Mouse (Mus musculus) layer of hippocampus, postnatal 10 days (tissue): ENCODE data around the gene Prkcb. TPM values are rescaled to one million over a fixed set of nuclear protein-coding genes. Genes with fewer than 3 reads are reported as not detected.

Source experiments
- DNase-seq, 2 experiments: peaks; one replicate each; pipeline ENCODE4 v3.0.0; 2021; ENCODE audit warnings: low spot score in 2 of 2
- total RNA-seq, 2 experiments: library from RNA; stranded (reverse); gene quantifications; 2 replicates each; pipeline ENCODE4 v1.2.3; 2021

Prkcb gene
- total RNA-seq, 2 experiments from 2014 or later = 621 to 648 TPM

- no peak for DNase-seq
Observed at GRCm38 (mm10) chr7:122319566-122319965, 31.0 kb downstream of the Prkcb start.

DNA sequence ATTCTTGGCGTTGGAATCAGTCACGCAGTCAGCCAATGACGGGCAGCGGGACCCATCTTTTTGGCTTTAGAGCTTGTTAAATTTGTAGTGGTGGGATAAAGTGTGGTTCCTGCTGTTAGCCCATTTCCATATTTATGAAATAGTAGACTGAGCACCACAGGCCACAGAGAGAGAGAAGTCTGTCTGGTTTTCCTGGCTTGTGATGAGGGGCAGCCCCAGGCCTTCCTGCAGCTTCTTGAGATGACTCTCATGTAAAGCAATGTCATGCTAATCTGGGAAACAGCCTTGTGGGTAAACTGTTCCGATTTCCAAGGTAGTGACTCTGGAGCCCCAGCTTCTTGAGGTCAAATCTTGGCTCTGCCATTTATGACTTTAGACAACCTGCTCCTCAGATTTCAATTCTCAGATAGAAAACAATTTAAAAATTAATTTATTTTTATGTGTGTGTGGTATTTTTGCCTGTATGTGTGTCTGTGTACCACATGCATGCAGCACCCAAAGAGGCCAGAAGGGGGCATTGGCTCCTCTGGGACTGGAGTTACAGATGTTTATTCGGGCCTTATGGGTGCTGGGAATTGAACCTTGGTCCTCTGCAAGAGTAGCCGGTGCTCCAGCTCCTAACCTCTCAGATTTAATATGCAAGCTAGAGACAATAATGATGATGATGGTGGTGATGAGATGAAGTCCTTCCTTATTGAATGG lies 32.4 kb downstream of the Prkcb start:
- no peak for DNase-seq

DNA sequence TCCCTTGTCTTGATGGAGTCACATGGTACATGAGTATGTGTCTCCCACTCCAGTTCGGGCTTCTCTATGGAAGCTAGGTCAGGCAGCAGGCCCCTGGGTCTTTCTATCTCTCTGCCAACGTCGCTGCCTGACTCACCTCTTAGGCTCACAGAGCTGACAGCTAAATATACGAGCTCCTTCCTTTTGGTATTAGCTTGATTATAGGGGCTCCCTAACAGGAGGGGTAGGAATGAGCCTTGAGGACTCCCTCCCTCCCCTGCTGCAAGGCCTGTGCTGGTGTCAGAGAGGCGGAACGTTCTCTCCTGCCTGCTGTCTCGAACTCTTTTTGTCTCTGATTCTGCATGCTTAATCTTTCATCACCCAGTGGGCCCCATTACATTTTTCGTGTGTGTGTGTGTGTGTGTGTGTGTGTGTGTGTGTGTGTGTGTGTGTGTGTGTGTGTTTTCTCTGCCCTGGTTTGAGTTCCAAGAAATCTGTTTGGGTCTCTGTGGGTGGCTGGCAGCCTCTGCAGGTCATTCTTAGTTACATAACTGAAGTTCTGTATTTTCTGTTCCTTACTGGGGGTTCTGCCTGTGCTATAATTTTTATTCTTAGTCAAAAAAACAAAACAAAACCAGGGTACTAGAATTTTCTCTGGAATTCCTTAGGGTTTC lies 33.6 kb downstream of the Prkcb start:
- DNase-seq = no peak

DNA sequence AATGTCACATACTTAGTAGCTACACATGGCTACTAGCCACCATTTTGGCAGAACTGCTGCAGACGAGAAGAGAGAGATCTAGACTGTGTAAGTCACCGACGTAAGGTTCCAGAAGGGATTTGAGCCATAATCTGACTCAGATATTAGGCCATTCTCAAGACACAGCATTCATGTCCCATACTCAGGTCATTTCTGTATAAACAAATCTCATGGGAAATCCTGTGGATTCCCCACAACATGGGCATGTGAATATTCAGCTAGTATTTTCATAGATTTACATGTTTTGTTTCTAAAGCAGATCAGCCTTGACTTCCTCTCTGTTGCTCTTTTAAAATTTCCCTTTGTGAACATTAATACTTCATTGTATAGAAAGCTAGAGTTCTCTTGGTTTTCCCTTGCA lies 39.4 kb downstream of the Prkcb start:
- DNase-seq = no peak

DNA sequence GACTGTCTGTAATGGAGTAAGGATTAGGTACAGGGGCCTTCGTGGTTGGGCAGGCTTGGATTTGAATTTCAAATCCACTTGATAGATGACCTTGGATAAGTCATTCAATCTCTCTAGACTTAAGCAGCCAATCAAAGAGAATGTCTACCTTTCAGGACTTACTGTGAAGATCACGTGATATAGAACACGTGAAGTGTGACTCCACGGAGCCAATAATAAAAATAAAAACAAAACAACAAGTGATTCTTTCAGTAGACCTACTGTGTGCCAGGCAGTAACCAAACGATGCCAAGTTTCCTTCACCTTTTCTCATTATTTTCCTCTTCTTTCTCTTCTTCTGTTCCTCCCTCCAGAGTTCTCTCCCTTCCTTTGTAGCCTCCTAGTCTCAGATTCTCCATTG lies 39.9 kb downstream of the Prkcb start:
- no peak for DNase-seq

DNA sequence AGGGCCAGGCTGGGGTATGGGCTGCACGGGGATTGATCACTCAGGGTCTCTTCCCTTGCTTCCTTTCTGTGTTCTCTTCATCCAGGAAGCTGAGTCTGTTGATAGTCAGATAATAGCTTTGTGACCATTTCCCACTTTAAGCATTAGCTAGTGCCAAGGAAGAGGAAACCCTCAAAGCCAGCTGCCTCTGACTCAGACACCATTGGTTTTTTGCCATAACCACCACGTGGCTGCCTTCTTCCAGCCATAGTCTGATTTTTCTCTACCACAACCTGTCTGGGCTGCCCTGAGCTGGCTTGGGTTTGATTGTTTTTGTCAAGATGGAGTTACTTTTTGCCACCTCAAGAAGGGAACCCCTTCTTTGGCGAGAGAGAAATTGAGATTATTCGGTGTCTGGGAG lies 41.0 kb downstream of the Prkcb start:
- no peak for DNase-seq

DNA sequence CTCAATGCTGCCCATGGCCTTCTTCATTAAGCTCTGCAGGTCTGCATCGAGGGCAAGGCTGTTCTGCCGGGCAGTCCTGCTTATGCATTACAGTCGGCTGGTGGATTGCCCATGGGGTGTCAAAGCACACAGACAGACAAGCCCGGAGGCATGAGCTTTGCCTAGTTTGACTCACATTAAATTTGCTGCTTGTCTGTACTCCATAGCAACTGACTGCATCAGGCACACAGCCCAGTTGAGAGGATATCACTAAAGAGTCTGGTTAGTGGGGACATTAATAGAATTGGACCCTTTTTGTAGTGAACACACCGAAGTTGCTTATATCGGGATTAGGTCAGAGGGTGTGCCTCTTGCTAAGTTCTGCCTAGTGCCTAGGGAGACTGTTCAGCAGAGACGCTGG lies 45.1 kb downstream of the Prkcb start:
- no peak for DNase-seq

GRCm38 (mm10) chr7:122337302-122337701 lies 48.8 kb downstream of the Prkcb start:
- no peak for DNase-seq

DNA sequence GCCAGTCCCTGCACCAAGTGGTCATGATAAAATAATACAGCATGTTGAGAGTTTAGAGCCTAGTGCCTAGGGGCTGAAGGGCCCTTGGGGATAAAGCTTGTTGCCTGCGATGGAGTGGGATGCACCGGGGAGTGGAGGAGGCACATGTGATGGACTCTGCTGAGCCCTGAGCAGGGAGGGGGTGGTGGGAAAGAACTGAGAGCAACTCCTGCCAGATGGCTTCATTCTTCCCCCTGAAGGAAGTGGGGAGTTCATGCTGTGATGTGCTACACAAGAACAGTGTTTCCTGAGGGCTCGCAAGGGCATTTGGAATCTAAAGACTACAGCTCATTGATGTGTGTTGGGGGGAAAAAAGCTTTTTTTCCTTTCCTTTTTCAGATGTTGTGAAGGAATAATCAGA lies 49.5 kb downstream of the Prkcb start:
- no peak for DNase-seq

- no peak for DNase-seq
Observed at GRCm38 (mm10) chr7:122339476-122339875, 50.9 kb downstream of the Prkcb start.

GRCm38 (mm10) chr7:122341813-122342212 lies 53.3 kb downstream of the Prkcb start:
- no peak for DNase-seq

DNA sequence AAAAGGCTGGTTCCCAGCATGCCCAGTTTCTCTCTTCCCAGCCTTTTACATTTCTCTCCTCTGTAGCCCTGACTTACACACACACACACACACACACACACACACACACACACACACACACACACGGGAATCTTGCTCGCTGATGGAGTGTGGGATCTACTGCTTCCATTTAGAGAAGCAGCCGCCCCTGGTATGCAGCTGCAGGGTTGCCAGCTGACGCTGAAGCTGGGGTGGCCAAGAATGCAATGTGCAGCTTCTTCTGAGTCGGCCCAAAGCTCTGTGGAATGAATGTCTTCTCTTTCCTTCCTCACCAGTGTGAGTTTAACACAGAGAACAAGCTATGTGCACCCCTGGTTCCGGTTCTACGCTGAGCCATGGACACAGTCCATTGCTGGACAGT lies 56.1 kb downstream of the Prkcb start:
- no peak for DNase-seq

DNA sequence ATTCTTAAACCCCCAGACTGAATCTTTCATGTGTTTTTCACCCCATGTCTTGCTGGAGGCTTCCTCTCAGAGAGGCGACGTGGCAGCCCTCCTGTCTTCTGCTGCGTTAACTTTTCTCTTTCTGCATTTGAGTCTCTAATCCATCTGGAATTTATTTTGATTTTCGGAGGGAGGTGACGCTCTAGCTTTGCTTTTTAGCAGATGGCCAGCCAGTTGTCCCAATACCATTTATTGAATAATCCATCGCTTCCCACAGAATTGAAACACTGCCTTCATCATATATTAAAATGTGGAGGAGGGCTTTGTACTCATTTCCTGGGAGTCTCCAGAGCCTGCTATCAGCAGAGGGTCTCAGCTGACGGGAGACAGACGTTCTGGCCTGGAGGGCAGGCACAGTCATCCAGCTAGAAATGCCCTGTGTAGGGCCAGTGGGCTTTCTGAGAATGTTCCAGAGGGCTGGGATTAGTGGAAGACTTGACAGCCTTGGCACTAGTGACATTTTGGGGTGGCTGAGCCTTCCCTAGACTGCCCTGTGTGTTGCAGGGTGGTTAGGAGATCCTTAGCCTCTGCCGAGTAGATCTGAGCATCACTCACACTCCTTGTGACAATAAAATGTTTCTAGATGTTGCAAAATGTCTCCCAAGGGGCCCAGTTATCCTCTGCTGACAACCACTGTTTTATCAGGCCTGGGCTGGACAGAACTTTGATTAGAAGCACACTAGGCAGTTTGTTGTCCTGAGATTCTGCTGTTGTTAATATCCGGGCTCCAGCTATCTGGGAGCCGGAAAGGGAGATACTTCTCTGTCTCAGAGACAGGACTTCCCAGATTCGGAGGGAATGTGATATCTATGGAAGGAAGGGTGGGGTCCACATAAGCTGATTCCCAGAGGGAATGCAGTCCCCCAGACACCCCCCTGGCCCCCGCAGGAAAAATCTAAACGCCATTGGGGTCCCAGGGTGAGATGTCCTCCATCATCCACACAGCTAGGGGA lies 58.0 kb downstream of the Prkcb start:
- no peak for DNase-seq

DNA sequence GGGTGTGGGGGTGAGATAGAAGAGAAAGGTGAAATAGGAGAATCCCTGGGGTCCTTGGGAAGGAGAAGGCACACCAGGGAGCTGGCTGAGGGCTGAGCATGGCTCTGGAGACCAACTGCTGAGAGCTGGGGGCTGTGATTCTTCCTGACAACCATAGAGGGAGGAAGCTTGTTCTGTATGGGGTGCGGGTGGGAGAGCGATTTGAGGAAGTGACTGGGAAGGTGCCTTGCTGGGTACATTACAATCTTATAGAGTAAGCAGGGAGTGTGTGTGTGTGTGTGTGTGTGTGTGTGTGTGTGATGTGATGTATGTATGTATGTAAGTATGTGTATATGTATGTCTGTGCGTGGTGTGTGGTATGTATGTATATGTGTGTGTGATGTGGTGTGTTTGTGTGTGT lies 58.9 kb downstream of the Prkcb start:
- no peak for DNase-seq

DNA sequence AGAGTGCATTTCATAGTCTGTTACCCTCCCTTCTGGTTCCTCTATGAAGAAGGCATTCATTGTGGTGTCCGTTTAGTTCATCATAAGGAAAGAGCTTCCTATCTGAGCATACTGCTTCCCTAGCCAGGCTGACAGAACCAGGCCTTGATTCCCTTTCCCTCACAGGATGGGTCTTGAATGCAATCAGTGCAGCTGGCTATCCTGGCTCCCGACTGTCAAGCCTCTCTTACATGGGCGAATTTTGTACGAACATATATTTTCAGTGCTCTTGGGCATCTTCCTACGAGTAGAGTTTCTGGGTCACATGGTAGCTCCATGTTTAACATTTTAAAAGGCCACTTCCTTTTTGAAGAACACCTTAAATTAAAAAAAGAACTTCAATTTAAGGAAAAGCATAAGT lies 61.4 kb downstream of the Prkcb start:
- no peak for DNase-seq

DNA sequence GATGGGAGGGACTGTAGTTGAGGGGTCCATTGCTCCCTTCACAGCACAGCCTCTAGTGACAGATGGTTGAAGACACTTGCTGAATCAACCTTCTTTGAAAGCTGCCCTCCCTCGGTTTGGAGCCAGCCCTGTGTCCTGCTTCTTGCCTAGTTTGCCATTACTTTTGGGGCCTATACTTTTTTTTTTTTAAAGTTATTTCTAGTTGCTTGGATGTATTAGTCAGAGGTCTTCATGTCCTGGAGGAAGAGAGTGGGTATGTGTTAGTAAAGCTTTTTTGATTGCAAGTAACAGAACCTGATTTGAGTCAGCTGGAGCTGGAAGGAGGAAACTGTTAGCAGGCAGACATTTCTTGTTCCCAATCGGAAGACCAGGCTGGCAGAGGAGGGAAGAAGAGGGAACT lies 62.2 kb downstream of the Prkcb start:
- no peak for DNase-seq

- no peak for DNase-seq
Observed at GRCm38 (mm10) chr7:122351816-122352215, 63.3 kb downstream of the Prkcb start.

- no peak for DNase-seq
Observed at GRCm38 (mm10) chr7:122352566-122353277, 64.2 kb downstream of the Prkcb start.

DNA sequence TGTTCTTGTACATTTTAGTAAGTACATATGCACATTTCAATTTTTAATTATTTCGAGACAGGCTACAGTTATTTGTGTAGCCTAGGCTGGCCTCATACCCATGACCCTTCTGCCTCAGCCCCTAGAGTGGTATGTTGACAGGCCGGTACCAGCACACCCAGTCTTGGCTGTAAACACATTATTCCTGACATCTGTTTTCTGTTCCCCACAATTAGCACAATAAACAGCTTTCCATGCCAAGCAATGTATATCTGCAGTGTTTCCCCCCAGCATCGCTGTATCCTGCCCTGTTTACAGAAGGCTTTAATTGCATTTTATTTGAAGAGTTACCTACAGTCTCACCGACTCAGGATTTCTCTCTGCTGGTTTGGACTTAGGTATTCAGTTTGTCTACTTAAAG lies 64.8 kb downstream of the Prkcb start:
- DNase-seq = no peak

GRCm38 (mm10) chr7:122356941-122357340 lies 68.4 kb downstream of the Prkcb start:
- DNase-seq = no peak

- no peak for DNase-seq
Observed at GRCm38 (mm10) chr7:122357847-122358246, 69.3 kb downstream of the Prkcb start.
